Mouse (Mus musculus): ENCODE measurements around the gene Sgce. TPM values are rescaled to one million over a fixed set of nuclear protein-coding genes. Genes with fewer than 3 reads are reported as not detected.
A peak's percentile ranks its signal among the peaks of the same experiment; 100 is the strongest.

Sgce gene
- polyA plus RNA-seq, 1 experiment from 2014 or later = 79.9 TPM

DNA sequence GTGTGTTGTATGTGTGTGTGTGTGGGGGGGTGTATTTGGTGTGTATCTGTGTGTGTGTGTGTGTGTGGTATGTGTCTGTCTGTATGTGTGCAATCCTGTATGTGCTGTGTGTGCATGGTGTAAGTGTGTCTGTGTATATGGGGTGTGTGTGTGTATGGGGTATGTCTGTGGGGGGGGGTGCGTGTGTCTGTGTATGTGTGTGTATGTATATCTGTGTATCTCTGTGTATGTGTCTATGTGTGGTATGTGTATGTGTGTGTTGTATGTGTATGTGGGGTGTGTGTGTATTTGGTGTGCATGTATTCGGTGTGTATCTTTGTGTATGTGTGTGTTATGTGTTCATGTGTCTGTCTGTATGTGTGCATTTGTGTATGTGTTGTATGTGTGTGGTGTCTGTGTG, 30.8 kb downstream of the Sgce start:
- ATAC-seq (ENCODE audit: insufficient number of reproducible peaks, low FRiP score, low TSS enrichment, low read depth) = no peak
- 96% methylated on average over 2 of the region's 2 CpGs for WGBS
- H3K9ac ChIP-seq = no peak overlapping the region
- no peak overlapping the region for H3K27ac ChIP-seq
- H3K36me3 ChIP-seq = no peaks in the 10 kb centered on the region; the same call in 1 of the 2 replicates
- no peak overlapping the region for H3K4me2 ChIP-seq
- H3K4me3 ChIP-seq = no peak overlapping the region
- H3K9me3 ChIP-seq = no peaks in the 10 kb centered on the region
- H3K27me3 ChIP-seq = no peaks in the 10 kb centered on the region
- H3K4me1 ChIP-seq = no peaks in the 10 kb centered on the region

DNA sequence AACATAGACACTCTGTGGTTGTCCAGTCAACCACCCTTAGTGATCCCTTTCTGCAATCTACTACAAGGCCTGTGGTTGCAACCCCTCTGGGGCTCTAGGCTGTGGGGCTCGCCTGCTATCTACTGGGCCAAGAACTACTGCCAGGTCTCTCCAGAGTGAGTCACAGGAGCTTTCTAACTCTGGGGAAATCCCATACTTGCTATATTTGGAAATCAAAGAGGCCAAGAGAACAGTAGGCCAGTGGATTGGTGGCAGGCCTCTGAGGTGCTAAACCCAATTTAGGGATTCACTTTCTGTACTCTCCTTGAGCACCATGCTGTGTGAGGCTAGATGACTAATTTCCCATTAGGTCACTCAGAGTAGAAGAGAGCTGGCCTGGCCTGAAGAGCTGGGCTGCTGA, 38.0 kb downstream of the Sgce start:
- no peak for ATAC-seq (ENCODE audit: insufficient number of reproducible peaks, low FRiP score, low TSS enrichment, low read depth)
- Histone ChIP-seq H3K36me3 (peaks cover 5% of the 10 kb centered on the region; the same call in 1 of the 2 replicates), H3K9ac (no peak overlapping the region), H3K4me1 (no peaks in the 10 kb centered on the region), H3K4me2 (no peak overlapping the region), H3K9me3 (no peaks in the 10 kb centered on the region), H3K27me3 (no peaks in the 10 kb centered on the region), H3K27ac (no peak overlapping the region), H3K4me3 (no peak overlapping the region)
- 77% methylated on average over 1 of the region's 1 CpGs for WGBS

DNA sequence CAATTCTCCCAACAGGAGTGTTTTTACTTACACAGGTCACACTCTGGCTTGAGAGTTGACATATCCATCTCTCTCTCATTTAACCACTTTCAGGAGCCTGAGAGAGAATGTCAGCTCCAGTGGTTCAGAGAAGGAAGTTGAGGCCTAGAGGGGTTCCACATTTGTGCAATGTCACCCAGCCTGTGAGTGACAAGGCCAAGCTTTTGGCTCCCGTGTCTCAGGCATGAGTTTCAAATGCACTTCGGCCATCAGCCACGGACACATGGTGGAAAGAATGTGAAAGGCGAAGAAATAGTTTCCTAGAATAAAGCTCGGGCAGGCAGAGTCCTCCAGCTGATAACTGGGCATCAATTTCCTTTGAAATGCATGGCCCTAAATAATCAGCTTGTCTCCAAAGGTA, 40.6 kb downstream of the Sgce start:
- Histone ChIP-seq H3K36me3 (peaks cover 5% of the 10 kb centered on the region; the same call in 1 of the 2 replicates), H3K9ac (no peak overlapping the region), H3K27ac (no peak overlapping the region), H3K4me1 (no peaks in the 10 kb centered on the region), H3K27me3 (no peaks in the 10 kb centered on the region), H3K9me3 (no peaks in the 10 kb centered on the region), H3K4me3 (no peak overlapping the region), H3K4me2 (no peak overlapping the region)
- no peak for ATAC-seq (ENCODE audit: insufficient number of reproducible peaks, low FRiP score, low TSS enrichment, low read depth)
- WGBS = 64% methylated on average over 5 of the region's 5 CpGs

DNA sequence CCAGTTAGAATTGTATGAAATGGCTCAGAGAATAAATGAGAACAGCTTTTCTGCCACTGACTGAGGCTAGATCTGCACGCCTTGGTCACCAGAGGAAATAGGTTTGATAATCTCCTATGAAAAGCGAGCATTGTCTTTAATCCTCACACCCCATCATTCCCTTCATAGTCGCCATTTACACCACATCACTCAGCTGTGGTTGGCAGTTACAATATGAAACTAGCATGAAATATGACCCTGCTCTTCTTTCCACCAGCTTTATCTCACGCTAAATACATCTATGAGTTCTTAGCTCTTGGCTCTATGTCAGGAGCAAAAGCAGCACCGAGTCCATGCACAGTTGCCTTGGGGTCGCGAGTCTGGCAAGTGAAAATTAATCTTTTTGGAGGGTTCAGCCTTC, 43.1 kb downstream of the Sgce start:
- 65% methylated on average over 7 of the region's 7 CpGs for WGBS

DNA sequence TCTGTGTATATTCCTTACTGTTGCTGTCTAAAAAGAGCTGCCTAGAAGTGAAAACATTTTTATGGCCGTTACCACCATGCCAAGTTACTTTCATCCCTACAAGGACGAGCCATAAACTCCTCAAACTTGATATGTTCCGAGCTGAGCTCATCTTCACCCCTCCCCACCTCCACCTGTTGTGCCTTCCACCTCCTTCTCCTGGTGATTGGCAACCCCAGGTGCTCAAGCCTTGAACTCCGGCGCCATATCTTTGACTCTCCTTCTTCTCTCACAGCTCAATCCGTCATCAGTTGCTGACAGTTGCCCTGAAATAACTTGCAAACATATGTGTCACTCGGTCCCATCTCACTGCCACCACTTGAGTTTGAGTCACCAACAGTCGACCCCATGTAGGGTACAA, 45.4 kb downstream of the Sgce start:
- Histone ChIP-seq H3K27me3 (no peaks in the 10 kb centered on the region), H3K9me3 (no peaks in the 10 kb centered on the region), H3K4me1 (no peaks in the 10 kb centered on the region), H3K4me3 (no peak overlapping the region), H3K9ac (no peak overlapping the region), H3K4me2 (no peak overlapping the region), H3K27ac (no peak overlapping the region), H3K36me3 (no peaks in the 10 kb centered on the region)
- ATAC-seq (ENCODE audit: insufficient number of reproducible peaks, low FRiP score, low TSS enrichment, low read depth) = no peak
- WGBS = 70% methylated on average over 8 of the region's 8 CpGs

More for the DNA sequence above, 43.1 kb downstream of the Sgce start:
- no peak for ATAC-seq (ENCODE audit: insufficient number of reproducible peaks, low FRiP score, low TSS enrichment, low read depth)
- H3K27ac ChIP-seq = no peak overlapping the region
- no peak overlapping the region for H3K4me3 ChIP-seq
- no peaks in the 10 kb centered on the region for H3K9me3 ChIP-seq
- no peak overlapping the region for H3K4me2 ChIP-seq
- peaks cover 2% of the 10 kb centered on the region; the same call in 1 of the 2 replicates for H3K36me3 ChIP-seq
- no peak overlapping the region for H3K9ac ChIP-seq
- no peaks in the 10 kb centered on the region for H3K27me3 ChIP-seq
- H3K4me1 ChIP-seq = no peaks in the 10 kb centered on the region

DNA sequence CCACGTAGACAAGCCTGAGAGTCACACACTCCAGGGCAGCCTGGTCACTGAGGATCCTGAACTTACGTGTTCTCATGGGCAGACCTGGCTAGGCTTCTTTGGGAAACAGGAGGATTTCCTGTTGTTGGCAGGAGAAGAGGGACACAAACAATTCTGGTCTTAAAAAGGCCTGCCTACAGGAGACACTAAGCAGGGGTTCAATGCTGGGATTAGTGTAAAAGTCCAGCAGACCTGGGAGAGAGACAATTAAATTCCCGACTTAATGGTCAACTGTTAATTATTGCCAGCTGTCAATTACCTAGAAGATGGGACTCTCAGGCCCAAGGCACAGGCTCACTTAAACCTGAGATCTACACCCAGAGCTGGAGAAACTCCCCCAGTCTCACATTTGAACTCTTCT, 51.2 kb downstream of the Sgce start:
- H3K27ac ChIP-seq = no peak overlapping the region

DNA sequence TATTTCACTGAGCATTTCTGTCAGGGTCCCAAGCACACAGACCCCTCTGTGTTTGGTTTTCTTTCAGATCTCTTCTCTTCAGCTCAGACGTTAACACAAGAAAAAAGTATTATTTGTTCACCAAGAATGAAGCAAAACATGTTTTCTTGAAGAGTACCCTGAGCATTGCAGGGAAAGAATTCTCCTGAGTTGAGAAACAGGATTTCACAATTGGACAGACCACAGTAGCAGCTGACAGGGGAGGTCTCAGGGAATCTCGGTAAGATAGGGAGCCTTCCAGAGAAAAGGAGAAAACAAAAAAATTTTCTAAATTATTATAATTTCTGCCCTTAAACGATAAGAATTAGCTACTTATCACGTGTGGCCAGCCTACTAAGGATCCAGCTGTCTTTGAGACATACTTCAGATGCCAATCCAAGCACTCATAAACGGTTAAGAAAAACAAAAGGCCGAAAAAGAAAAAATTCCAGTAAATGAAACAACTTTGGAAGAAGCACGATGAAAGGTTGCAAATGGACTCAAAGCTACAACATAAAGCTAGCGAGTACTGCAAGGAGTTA, 52.3 kb downstream of the Sgce start:
- ATAC-seq (ENCODE audit: insufficient number of reproducible peaks, low FRiP score, low TSS enrichment, low read depth) = no peak
- Histone ChIP-seq H3K4me2 (no peak overlapping the region), H3K27ac (no peak overlapping the region), H3K4me1 (no peaks in the 10 kb centered on the region), H3K27me3 (no peaks in the 10 kb centered on the region), H3K4me3 (no peak overlapping the region), H3K9me3 (no peaks in the 10 kb centered on the region), H3K36me3 (0 out of 2 replicates have a peak, but pooled peaks cover 2% of the 10 kb centered on the region), H3K9ac (no peak overlapping the region)
- 37% methylated on average over 8 of the region's 8 CpGs for WGBS

More for the DNA sequence above, 51.2 kb downstream of the Sgce start:
- 49% methylated on average over 3 of the region's 3 CpGs for WGBS
- H3K9me3 ChIP-seq = no peaks in the 10 kb centered on the region
- H3K4me1 ChIP-seq = no peaks in the 10 kb centered on the region
- ATAC-seq (ENCODE audit: insufficient number of reproducible peaks, low FRiP score, low TSS enrichment, low read depth) = no peak
- H3K4me2 ChIP-seq = no peak overlapping the region
- H3K36me3 ChIP-seq = 0 out of 2 replicates have a peak, but pooled peaks cover 2% of the 10 kb centered on the region
- H3K27me3 ChIP-seq = no peaks in the 10 kb centered on the region
- H3K4me3 ChIP-seq = no peak overlapping the region
- no peak overlapping the region for H3K9ac ChIP-seq

DNA sequence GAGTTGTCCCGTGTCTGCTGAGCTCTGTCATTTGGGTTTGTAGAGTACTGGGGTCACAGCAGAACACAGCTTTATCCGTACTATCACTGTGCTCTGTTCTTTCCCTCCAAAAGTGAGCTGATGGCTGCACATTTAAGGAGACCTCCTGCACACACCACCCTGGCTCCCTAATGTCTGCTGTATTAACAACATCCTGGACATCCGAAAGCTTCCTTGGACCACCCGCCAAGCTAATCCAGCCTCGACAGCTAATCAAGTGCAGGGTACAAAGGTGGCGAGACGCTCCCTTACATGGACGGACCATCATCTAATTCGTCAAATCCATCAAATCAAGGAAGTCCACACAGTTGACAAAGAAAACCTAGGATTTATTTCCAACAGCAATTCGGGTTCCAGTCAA, 53.5 kb downstream of the Sgce start:
- 0 out of 2 replicates have a peak, but pooled peaks cover 2% of the 10 kb centered on the region for H3K36me3 ChIP-seq
- no peak overlapping the region for H3K4me3 ChIP-seq
- no peak overlapping the region for H3K27ac ChIP-seq
- H3K9ac ChIP-seq = no peak overlapping the region
- no peaks in the 10 kb centered on the region for H3K27me3 ChIP-seq
- no peak overlapping the region for H3K4me2 ChIP-seq
- H3K9me3 ChIP-seq = no peaks in the 10 kb centered on the region
- no peak for ATAC-seq (ENCODE audit: insufficient number of reproducible peaks, low FRiP score, low TSS enrichment, low read depth)
- 52% methylated on average over 10 of the region's 10 CpGs for WGBS
- H3K4me1 ChIP-seq = no peaks in the 10 kb centered on the region

DNA sequence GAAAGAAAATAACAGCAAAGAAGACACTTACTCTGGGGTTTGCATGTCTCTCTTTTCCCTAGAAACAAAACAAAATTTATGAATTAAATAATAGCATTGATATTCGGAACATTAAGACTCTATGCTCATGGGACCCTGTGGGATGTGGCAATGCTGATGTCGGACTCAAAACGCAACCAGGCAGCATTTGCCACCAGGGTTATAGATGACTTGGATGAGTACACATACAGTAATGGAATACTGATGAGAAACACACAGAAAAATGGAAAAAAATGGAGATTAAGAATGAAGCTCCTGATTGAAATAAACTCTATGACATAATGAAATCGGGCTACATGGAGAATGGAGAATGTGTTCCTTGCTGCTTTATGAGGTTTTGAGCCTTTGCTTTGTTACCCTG, 56.6 kb downstream of the Sgce start:
- H3K27me3 ChIP-seq = no peaks in the 10 kb centered on the region
- ATAC-seq (ENCODE audit: insufficient number of reproducible peaks, low FRiP score, low TSS enrichment, low read depth) = no peak
- 87% methylated on average over 4 of the region's 4 CpGs for WGBS
- no peak overlapping the region for H3K9ac ChIP-seq
- H3K4me1 ChIP-seq = no peaks in the 10 kb centered on the region
- no peak overlapping the region for H3K4me3 ChIP-seq
- no peak overlapping the region for H3K4me2 ChIP-seq
- 0 out of 2 replicates have a peak, but pooled peaks cover 2% of the 10 kb centered on the region for H3K36me3 ChIP-seq
- no peaks in the 10 kb centered on the region for H3K9me3 ChIP-seq
- H3K27ac ChIP-seq = no peak overlapping the region

DNA sequence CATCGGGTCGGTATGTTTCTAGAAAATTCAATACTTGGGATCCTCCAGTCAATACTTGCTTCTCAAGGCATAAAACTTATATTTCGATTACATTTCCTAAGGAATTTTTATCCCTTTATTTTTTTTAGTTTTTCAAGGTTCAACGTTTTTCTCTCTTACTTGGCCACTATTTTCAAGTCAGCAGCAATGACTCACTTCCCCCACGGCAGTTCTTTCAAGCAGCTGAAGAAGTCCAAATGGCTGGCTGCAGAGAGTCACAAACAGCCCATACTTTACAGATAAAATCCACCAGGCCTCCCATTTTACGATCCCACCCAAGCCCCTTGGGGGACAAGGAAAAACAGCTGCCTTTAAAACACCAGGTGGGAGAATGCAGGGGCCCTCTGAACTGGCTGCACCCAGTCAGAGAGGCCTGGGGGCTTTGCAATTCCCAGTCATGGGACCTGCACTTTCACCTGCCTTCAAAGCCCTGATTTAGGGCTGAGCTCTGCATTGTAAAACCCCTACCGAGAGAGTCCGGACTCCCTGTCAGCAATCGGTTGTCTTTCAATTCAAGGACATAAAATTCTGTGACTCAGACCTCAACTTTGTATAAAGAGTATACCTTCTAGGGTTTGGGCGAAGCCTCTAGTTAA, 62.2 kb downstream of the Sgce start:
- no peak for ATAC-seq (ENCODE audit: insufficient number of reproducible peaks, low FRiP score, low TSS enrichment, low read depth)
- H3K36me3 ChIP-seq = no peaks in the 10 kb centered on the region
- H3K27ac ChIP-seq = peak overlapping the region; percentile 11; the same call in 1 of the 2 replicates
- no peak overlapping the region for H3K4me2 ChIP-seq
- WGBS = 31% methylated on average over 10 of the region's 10 CpGs
- H3K4me3 ChIP-seq = no peak overlapping the region
- no peaks in the 10 kb centered on the region for H3K27me3 ChIP-seq
- H3K4me1 ChIP-seq = peaks cover 5% of the 10 kb centered on the region
- no peaks in the 10 kb centered on the region for H3K9me3 ChIP-seq
- no peak overlapping the region for H3K9ac ChIP-seq

DNA sequence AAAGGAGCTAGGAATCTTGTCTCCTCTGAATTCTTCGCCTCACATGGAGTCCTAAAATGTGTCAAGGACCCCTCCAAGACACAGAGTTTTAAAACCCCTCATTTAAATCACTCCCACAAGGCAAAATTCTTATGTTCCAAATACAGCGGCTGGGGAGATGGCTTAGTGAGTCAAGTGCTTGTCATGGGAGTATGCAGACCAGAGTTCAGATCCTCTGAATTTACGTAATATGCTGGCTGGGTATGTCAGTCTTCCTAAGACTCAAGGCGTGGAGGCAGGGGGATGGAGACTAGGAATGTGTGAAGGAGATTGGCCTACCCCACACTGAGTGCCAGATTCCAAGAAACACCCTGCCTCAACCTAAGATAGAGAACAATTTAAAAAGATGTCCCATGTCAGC, 66.4 kb downstream of the Sgce start:
- Histone ChIP-seq H3K9me3 (no peaks in the 10 kb centered on the region), H3K4me3 (no peak overlapping the region), H3K4me1 (peaks cover 5% of the 10 kb centered on the region), H3K27me3 (no peaks in the 10 kb centered on the region), H3K9ac (no peak overlapping the region), H3K36me3 (no peaks in the 10 kb centered on the region), H3K27ac (no peak overlapping the region), H3K4me2 (no peak overlapping the region)
- ATAC-seq (ENCODE audit: insufficient number of reproducible peaks, low FRiP score, low TSS enrichment, low read depth) = no peak
- 87% methylated on average over 4 of the region's 4 CpGs for WGBS

DNA sequence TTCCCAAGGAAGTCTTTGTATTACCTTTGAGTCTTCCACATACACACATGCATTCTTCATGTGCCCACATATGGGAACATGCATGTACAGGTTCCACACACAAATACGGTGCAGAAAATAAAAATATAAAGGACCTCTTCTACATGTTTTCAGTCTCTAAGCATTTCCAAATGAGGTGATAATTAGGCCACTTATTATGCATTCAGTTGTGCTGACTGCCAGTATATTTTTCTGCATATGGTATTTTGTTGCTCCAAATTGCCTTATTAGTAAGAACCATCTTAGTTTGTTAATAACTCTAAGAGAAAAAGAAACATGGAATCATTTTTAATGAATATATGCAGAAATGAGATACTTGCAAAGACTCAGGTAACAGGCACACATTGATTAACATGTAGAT, 67.0 kb downstream of the Sgce start:
- no peak overlapping the region for H3K9ac ChIP-seq
- H3K27me3 ChIP-seq = no peaks in the 10 kb centered on the region
- H3K27ac ChIP-seq = no peak overlapping the region
- H3K36me3 ChIP-seq = no peaks in the 10 kb centered on the region
- H3K4me1 ChIP-seq = peaks cover 3% of the 10 kb centered on the region
- ATAC-seq (ENCODE audit: insufficient number of reproducible peaks, low FRiP score, low TSS enrichment, low read depth) = no peak
- H3K4me2 ChIP-seq = no peak overlapping the region
- H3K9me3 ChIP-seq = no peaks in the 10 kb centered on the region
- H3K4me3 ChIP-seq = no peak overlapping the region
- 75% methylated on average over 1 of the region's 1 CpGs for WGBS

Data from limb, embryonic 15.5 days (tissue).